Mouse (Mus musculus): Measurements from ENCODE around the gene AC141477.1. TPM values are rescaled to one million over a fixed set of nuclear protein-coding genes. Genes with fewer than 3 reads are reported as not detected.

AC141477.1 gene
- total RNA-seq (2014; rRNA removed): not detected in 2 replicates
- polyA plus RNA-seq (2015; fragmentation: Nextera tagmentation; extraction: Ambion mirVana): not detected in 2 replicates

DNA sequence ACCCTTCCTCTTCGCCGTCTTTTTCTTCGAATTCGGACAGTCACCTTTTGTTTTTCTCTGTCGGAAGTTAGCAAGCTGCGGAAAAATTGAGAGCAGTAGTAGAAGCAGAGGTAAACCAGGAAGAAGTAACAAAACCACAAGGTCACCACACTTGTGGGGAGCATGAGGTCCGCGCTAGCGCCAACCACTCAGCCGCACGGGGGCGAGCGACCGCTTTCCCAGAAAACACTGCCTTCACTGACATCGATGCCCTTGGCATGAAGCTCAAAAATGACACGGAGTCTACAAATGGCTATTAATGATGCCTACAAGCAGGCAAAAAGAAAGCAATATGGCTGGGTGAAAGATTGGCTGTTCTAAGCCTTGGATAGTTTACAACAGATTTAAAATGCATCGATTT lies at the start of gene AC141477.1:
Gene AC141477.1, minus strand, starts transcription at position 164 of the 400 bp plus-strand sequence.
- Histone ChIP-seq H3K4me3 (ENCODE audit: low read length) (no peak within 1 kb of the TSS), H3K4me2 (ENCODE audit: low read depth, low read length) (peak within 1 kb of the TSS; percentile 78; the same call in 1 of the 2 replicates), H3K9ac (replicated peaks; ENCODE audit: low read length) (no peak within 1 kb of the TSS), H3K27ac (no peak within 1 kb of the TSS), H3K4me1 (ENCODE audit: insufficient read depth, low read length) (no peaks in the 10 kb centered on the region), H3K36me3 (ENCODE audit: insufficient read depth, low read length) (peaks cover 19% of the 10 kb centered on the region), H3K9me3 (ENCODE audit: low read length) (no peaks in the 10 kb centered on the region), H3K27me3 (ENCODE audit: insufficient read depth, low read length) (no peaks in the 10 kb centered on the region)
- 97% methylated on average over 17 of the region's 17 CpGs for WGBS
- ATAC-seq (no peak), DNase-seq (ENCODE audit: low spot score) (no peak)
- TF ChIP-seq CTCF (IDR thresholded peaks at IDR 0.05; ENCODE audit: low read depth): no peak

DNA sequence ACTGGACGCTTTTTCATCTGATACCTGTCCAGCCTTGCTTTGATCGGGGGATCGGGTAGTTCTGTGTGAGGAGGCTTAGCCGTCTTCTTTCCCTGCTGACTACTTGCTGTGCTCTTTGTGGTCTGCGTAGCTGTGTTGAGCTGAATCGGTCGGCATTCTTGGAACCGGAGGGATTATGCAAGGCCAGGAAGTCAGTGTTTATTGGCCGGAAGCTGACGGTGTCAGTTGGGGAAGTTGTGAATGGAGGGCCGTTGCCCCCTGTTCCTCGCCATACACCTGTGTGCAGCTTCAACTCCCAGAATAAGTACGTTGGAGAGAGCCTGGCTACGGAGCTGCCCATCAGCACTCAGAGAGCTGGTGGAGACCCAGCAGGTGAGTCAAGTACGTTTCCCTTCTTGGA lies 49.0 kb upstream of the AC141477.1 start:
- DNase-seq (ENCODE audit: low spot score) (no peak), ATAC-seq (no peak)
- no peaks in the 10 kb centered on the region for H3K4me1 ChIP-seq (ENCODE audit: insufficient read depth, low read length)
- WGBS: 97% methylated on average over 15 of the region's 15 CpGs
- no peaks in the 10 kb centered on the region for H3K27me3 ChIP-seq (ENCODE audit: insufficient read depth, low read length)
- H3K4me2 ChIP-seq (ENCODE audit: low read depth, low read length): no peak overlapping the region
- no peak overlapping the region for H3K4me3 ChIP-seq (ENCODE audit: low read length)
- no peak for TF ChIP-seq CTCF (IDR thresholded peaks at IDR 0.05; ENCODE audit: low read depth)
- H3K36me3 ChIP-seq (ENCODE audit: insufficient read depth, low read length): peaks cover 80% of the 10 kb centered on the region
- no peaks in the 10 kb centered on the region for H3K9me3 ChIP-seq (ENCODE audit: low read length)
- H3K9ac ChIP-seq (replicated peaks; ENCODE audit: low read length): no peak overlapping the region
- H3K27ac ChIP-seq: no peak overlapping the region

DNA sequence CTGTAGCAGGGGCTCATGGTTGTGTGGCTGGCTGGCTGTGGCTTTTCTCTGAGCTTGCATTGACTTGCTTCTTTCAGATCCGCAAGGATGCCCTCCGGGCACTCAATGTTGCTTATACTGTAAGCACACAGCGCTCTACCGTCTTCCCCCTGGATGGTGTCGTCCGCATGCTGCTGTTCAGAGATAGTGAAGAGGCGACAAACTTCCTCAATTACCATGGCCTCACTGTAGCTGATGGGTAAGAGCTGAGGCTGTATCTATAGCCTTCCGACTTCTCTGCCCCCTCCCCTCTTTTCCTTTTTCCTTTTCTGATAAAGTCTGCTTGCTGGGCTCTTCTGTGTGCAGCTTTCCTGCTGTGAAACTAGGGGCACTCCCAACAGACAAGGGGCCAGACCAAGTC lies 48.0 kb upstream of the AC141477.1 start:
- no peak for ATAC-seq
- H3K27me3 ChIP-seq (ENCODE audit: insufficient read depth, low read length): no peaks in the 10 kb centered on the region
- H3K27ac ChIP-seq: no peak overlapping the region
- 95% methylated on average over 8 of the region's 8 CpGs for WGBS
- peaks cover 80% of the 10 kb centered on the region for H3K36me3 ChIP-seq (ENCODE audit: insufficient read depth, low read length)
- no peaks in the 10 kb centered on the region for H3K4me1 ChIP-seq (ENCODE audit: insufficient read depth, low read length)
- no peak overlapping the region for H3K9ac ChIP-seq (replicated peaks; ENCODE audit: low read length)
- DNase-seq (ENCODE audit: low spot score): no peak
- no peak overlapping the region for H3K4me2 ChIP-seq (ENCODE audit: low read depth, low read length)
- no peak overlapping the region for H3K4me3 ChIP-seq (ENCODE audit: low read length)
- H3K9me3 ChIP-seq (ENCODE audit: low read length): no peaks in the 10 kb centered on the region
- no peak for TF ChIP-seq CTCF (IDR thresholded peaks at IDR 0.05; ENCODE audit: low read depth)

DNA sequence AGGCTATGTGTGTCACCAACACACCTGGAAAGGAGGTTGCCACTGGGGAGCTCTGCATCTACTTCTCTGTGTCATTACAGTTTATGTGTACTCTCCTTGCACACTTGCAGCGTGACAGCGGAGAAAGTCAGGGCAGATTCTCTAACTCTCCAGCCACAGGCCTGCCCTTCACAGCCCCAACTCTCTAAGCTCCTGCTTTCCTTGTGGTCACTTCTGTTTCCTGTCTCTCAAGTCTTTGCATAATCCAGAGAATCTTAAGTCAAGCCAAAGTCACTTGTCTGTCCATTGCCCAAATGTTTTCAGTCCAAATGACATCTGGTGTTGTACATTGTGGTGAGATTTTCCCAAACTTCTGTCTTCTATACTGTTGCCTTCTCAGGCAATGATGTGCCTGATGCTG lies 46.1 kb upstream of the AC141477.1 start:
- H3K4me2 ChIP-seq (ENCODE audit: low read depth, low read length): no peak overlapping the region
- no peaks in the 10 kb centered on the region for H3K27me3 ChIP-seq (ENCODE audit: insufficient read depth, low read length)
- no peak for TF ChIP-seq CTCF (IDR thresholded peaks at IDR 0.05; ENCODE audit: low read depth)
- H3K27ac ChIP-seq: no peak overlapping the region
- no peak overlapping the region for H3K9ac ChIP-seq (replicated peaks; ENCODE audit: low read length)
- H3K9me3 ChIP-seq (ENCODE audit: low read length): no peaks in the 10 kb centered on the region
- WGBS: 98% methylated on average over 2 of the region's 2 CpGs
- no peak for ATAC-seq
- H3K4me3 ChIP-seq (ENCODE audit: low read length): no peak overlapping the region
- peaks cover 87% of the 10 kb centered on the region for H3K36me3 ChIP-seq (ENCODE audit: insufficient read depth, low read length)
- DNase-seq (ENCODE audit: low spot score): no peak
- no peaks in the 10 kb centered on the region for H3K4me1 ChIP-seq (ENCODE audit: insufficient read depth, low read length)

DNA sequence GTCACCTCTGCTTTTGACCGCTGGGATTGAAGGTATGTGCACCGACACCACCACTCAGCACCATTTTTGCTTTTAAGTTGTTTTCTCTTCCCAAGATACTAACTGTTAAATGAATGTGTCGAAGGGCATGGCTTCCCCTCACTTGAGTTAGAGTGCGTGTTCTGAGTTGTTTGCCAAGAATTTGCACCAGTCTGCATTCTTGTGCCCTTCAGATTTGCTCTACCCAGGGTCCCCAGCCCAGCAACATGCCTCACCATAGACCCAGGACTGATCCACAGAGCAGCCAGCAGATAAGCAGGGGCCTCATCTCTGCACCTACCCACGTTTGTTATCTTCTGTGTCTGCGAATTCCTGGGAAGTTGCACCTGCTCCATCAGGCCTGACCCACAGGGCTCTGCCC lies 41.2 kb upstream of the AC141477.1 start:
- no peak overlapping the region for H3K9ac ChIP-seq (replicated peaks; ENCODE audit: low read length)
- TF ChIP-seq CTCF (IDR thresholded peaks at IDR 0.05; ENCODE audit: low read depth): no peak
- H3K4me1 ChIP-seq (ENCODE audit: insufficient read depth, low read length): no peaks in the 10 kb centered on the region
- H3K27me3 ChIP-seq (ENCODE audit: insufficient read depth, low read length): no peaks in the 10 kb centered on the region
- DNase-seq (ENCODE audit: low spot score) (no peak), ATAC-seq (no peak)
- no peaks in the 10 kb centered on the region for H3K9me3 ChIP-seq (ENCODE audit: low read length)
- H3K4me3 ChIP-seq (ENCODE audit: low read length): no peak overlapping the region
- WGBS: 94% methylated on average over 6 of the region's 6 CpGs
- peaks cover 81% of the 10 kb centered on the region for H3K36me3 ChIP-seq (ENCODE audit: insufficient read depth, low read length)
- H3K27ac ChIP-seq: no peak overlapping the region
- no peak overlapping the region for H3K4me2 ChIP-seq (ENCODE audit: low read depth, low read length)

DNA sequence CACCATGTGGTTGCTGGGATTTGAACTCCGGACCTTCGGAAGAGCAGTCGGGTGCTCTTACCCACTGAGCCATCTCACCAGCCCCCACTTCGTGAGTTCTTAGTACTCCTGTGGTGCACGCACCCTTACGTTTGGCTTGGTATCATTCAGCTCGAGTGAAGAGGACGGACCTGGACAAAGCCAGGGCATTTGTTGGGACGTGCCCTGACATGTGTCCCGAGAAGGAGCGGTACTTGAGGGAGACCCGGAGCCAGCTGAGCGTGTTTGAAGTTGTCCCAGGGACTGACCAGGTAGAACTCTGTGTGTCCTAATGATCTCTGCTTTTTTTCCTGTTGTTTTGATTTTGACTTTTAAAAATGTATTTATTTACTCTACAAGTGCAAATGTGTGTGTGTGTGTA lies 40.6 kb upstream of the AC141477.1 start:
- 89% methylated on average over 11 of the region's 13 CpGs for WGBS
- no peaks in the 10 kb centered on the region for H3K4me1 ChIP-seq (ENCODE audit: insufficient read depth, low read length)
- DNase-seq (ENCODE audit: low spot score) (no peak), ATAC-seq (no peak)
- no peak overlapping the region for H3K4me2 ChIP-seq (ENCODE audit: low read depth, low read length)
- no peak overlapping the region for H3K9ac ChIP-seq (replicated peaks; ENCODE audit: low read length)
- H3K36me3 ChIP-seq (ENCODE audit: insufficient read depth, low read length): peaks cover 78% of the 10 kb centered on the region
- H3K9me3 ChIP-seq (ENCODE audit: low read length): no peaks in the 10 kb centered on the region
- no peak overlapping the region for H3K27ac ChIP-seq
- no peak overlapping the region for H3K4me3 ChIP-seq (ENCODE audit: low read length)
- TF ChIP-seq CTCF (IDR thresholded peaks at IDR 0.05; ENCODE audit: low read depth): no peak
- no peaks in the 10 kb centered on the region for H3K27me3 ChIP-seq (ENCODE audit: insufficient read depth, low read length)

DNA sequence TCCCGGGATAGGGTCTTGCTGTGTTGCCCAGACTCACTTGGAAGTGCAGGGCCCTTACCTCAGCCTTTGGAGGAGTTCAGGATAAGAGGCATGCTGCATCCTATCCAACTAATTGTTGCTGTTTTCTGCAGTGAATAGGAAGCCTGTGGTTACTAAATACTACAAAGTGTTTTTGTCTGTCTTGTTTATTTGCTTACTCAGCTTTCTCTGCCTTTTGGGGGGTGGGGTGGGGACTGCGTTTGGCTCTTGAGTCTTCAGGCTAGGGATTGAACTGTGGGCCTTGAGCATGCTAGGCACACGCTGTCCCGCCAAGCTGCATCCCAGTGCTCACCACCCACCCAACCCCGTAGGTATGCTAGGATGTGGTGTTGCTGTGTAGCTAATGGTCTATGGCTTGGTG lies 33.5 kb upstream of the AC141477.1 start:
- H3K27me3 ChIP-seq (ENCODE audit: insufficient read depth, low read length): no peaks in the 10 kb centered on the region
- H3K36me3 ChIP-seq (ENCODE audit: insufficient read depth, low read length): peaks cover 38% of the 10 kb centered on the region
- TF ChIP-seq CTCF (IDR thresholded peaks at IDR 0.05; ENCODE audit: low read depth): no peak
- H3K27ac ChIP-seq: no peak overlapping the region
- H3K4me1 ChIP-seq (ENCODE audit: insufficient read depth, low read length): no peaks in the 10 kb centered on the region
- H3K4me2 ChIP-seq (ENCODE audit: low read depth, low read length): no peak overlapping the region
- DNase-seq (ENCODE audit: low spot score): no peak
- no peaks in the 10 kb centered on the region for H3K9me3 ChIP-seq (ENCODE audit: low read length)
- WGBS: 89% methylated on average over 5 of the region's 5 CpGs
- no peak overlapping the region for H3K9ac ChIP-seq (replicated peaks; ENCODE audit: low read length)
- ATAC-seq: no peak
- H3K4me3 ChIP-seq (ENCODE audit: low read length): no peak overlapping the region

Data from hindbrain, postnatal 0 days (tissue).